Mouse (Mus musculus): ENCODE results near the gene Gimap9. TPM values are rescaled to one million over a fixed set of nuclear protein-coding genes. Genes with fewer than 3 reads are reported as not detected.

Gimap9 gene
- polyA plus RNA-seq, 1 experiment from 2014 or later: 9.8 TPM

- ATAC-seq (ENCODE audit: insufficient read depth, low FRiP score): no peak
- 80% methylated on average over 2 of the region's 2 CpGs for WGBS
- H3K36me3 ChIP-seq (ENCODE audit: control insufficient read depth, insufficient read depth, low read length): no peaks in the 10 kb centered on the region
- H3K9ac ChIP-seq (ENCODE audit: low read length): no peak overlapping the region
- no peaks in the 10 kb centered on the region for H3K4me1 ChIP-seq (ENCODE audit: control insufficient read depth, insufficient read depth, low read length)
- no peaks in the 10 kb centered on the region for H3K9me3 ChIP-seq (replicated peaks; ENCODE audit: control insufficient read depth, low read length)
- no peak overlapping the region for H3K4me3 ChIP-seq (replicated peaks; ENCODE audit: low read length)
- no peak overlapping the region for H3K27ac ChIP-seq (ENCODE audit: low read length)
- no peak overlapping the region for H3K4me2 ChIP-seq (ENCODE audit: low read depth, low read length)
- H3K27me3 ChIP-seq (ENCODE audit: control insufficient read depth, insufficient read depth, low read length): no peaks in the 10 kb centered on the region
These were observed 40.8 kb upstream of the Gimap9 start for GRCm38 (mm10) chr6:48635105-48635504.

GRCm38 (mm10) chr6:48636515-48636914, 39.4 kb upstream of the Gimap9 start:
- H3K4me2 ChIP-seq (ENCODE audit: low read depth, low read length): no peak overlapping the region
- WGBS: 70% methylated on average over 6 of the region's 6 CpGs
- H3K9me3 ChIP-seq (replicated peaks; ENCODE audit: control insufficient read depth, low read length): no peaks in the 10 kb centered on the region
- no peak overlapping the region for H3K27ac ChIP-seq (ENCODE audit: low read length)
- H3K9ac ChIP-seq (ENCODE audit: low read length): no peak overlapping the region
- no peaks in the 10 kb centered on the region for H3K4me1 ChIP-seq (ENCODE audit: control insufficient read depth, insufficient read depth, low read length)
- H3K27me3 ChIP-seq (ENCODE audit: control insufficient read depth, insufficient read depth, low read length): no peaks in the 10 kb centered on the region
- no peaks in the 10 kb centered on the region for H3K36me3 ChIP-seq (ENCODE audit: control insufficient read depth, insufficient read depth, low read length)
- H3K4me3 ChIP-seq (replicated peaks; ENCODE audit: low read length): no peak overlapping the region
- ATAC-seq (ENCODE audit: insufficient read depth, low FRiP score): no peak

GRCm38 (mm10) chr6:48637811-48638500, 38.0 kb upstream of the Gimap9 start:
- Histone ChIP-seq H3K4me3 (replicated peaks; ENCODE audit: low read length) (no peak overlapping the region), H3K9ac (ENCODE audit: low read length) (no peak overlapping the region), H3K4me2 (ENCODE audit: low read depth, low read length) (no peak overlapping the region), H3K9me3 (replicated peaks; ENCODE audit: control insufficient read depth, low read length) (no peaks in the 10 kb centered on the region), H3K27ac (ENCODE audit: low read length) (no peak overlapping the region), H3K4me1 (ENCODE audit: control insufficient read depth, insufficient read depth, low read length) (no peaks in the 10 kb centered on the region), H3K36me3 (ENCODE audit: control insufficient read depth, insufficient read depth, low read length) (no peaks in the 10 kb centered on the region), H3K27me3 (ENCODE audit: control insufficient read depth, insufficient read depth, low read length) (no peaks in the 10 kb centered on the region)
- ATAC-seq (ENCODE audit: insufficient read depth, low FRiP score): no peak
- 64% methylated on average over 6 of the region's 6 CpGs for WGBS

GRCm38 (mm10) chr6:48638553-48638952, 37.4 kb upstream of the Gimap9 start:
- no peaks in the 10 kb centered on the region for H3K4me1 ChIP-seq (ENCODE audit: control insufficient read depth, insufficient read depth, low read length)
- H3K36me3 ChIP-seq (ENCODE audit: control insufficient read depth, insufficient read depth, low read length): no peaks in the 10 kb centered on the region
- no peaks in the 10 kb centered on the region for H3K9me3 ChIP-seq (replicated peaks; ENCODE audit: control insufficient read depth, low read length)
- H3K4me3 ChIP-seq (replicated peaks; ENCODE audit: low read length): no peak overlapping the region
- H3K27ac ChIP-seq (ENCODE audit: low read length): no peak overlapping the region
- 73% methylated on average over 2 of the region's 2 CpGs for WGBS
- H3K27me3 ChIP-seq (ENCODE audit: control insufficient read depth, insufficient read depth, low read length): no peaks in the 10 kb centered on the region
- H3K4me2 ChIP-seq (ENCODE audit: low read depth, low read length): no peak overlapping the region
- ATAC-seq (ENCODE audit: insufficient read depth, low FRiP score): no peak
- no peak overlapping the region for H3K9ac ChIP-seq (ENCODE audit: low read length)

- Histone ChIP-seq H3K4me1 (ENCODE audit: control insufficient read depth, insufficient read depth, low read length) (no peaks in the 10 kb centered on the region), H3K27me3 (ENCODE audit: control insufficient read depth, insufficient read depth, low read length) (no peaks in the 10 kb centered on the region), H3K4me3 (replicated peaks; ENCODE audit: low read length) (no peak overlapping the region), H3K9ac (ENCODE audit: low read length) (no peak overlapping the region), H3K36me3 (ENCODE audit: control insufficient read depth, insufficient read depth, low read length) (no peaks in the 10 kb centered on the region), H3K4me2 (ENCODE audit: low read depth, low read length) (no peak overlapping the region), H3K27ac (ENCODE audit: low read length) (no peak overlapping the region), H3K9me3 (replicated peaks; ENCODE audit: control insufficient read depth, low read length) (no peaks in the 10 kb centered on the region)
- ATAC-seq (ENCODE audit: insufficient read depth, low FRiP score): no peak
- WGBS: 69% methylated on average over 6 of the region's 6 CpGs
These were observed 34.5 kb upstream of the Gimap9 start for GRCm38 (mm10) chr6:48641391-48641790.

- H3K4me1 ChIP-seq (ENCODE audit: control insufficient read depth, insufficient read depth, low read length): no peaks in the 10 kb centered on the region
These were observed 33.1 kb upstream of the Gimap9 start for GRCm38 (mm10) chr6:48642764-48643292.

GRCm38 (mm10) chr6:48645660-48646308, 30.1 kb upstream of the Gimap9 start:
- no peak overlapping the region for H3K4me2 ChIP-seq (ENCODE audit: low read depth, low read length)
- ATAC-seq (ENCODE audit: insufficient read depth, low FRiP score): no peak
- H3K4me3 ChIP-seq (replicated peaks; ENCODE audit: low read length): no peak overlapping the region
- H3K9ac ChIP-seq (ENCODE audit: low read length): 0 out of 2 replicates have a peak overlapping the region, but pooled peaks have one; percentile 9
- WGBS: 12% methylated on average over 12 of the region's 12 CpGs
- H3K27me3 ChIP-seq (ENCODE audit: control insufficient read depth, insufficient read depth, low read length): no peaks in the 10 kb centered on the region
- H3K36me3 ChIP-seq (ENCODE audit: control insufficient read depth, insufficient read depth, low read length): no peaks in the 10 kb centered on the region
- H3K27ac ChIP-seq (ENCODE audit: low read length): no peak overlapping the region
- H3K9me3 ChIP-seq (replicated peaks; ENCODE audit: control insufficient read depth, low read length): no peaks in the 10 kb centered on the region
- H3K4me1 ChIP-seq (ENCODE audit: control insufficient read depth, insufficient read depth, low read length): no peaks in the 10 kb centered on the region

More at GRCm38 (mm10) chr6:48642764-48643292, 33.1 kb upstream of the Gimap9 start:
- ATAC-seq (ENCODE audit: insufficient read depth, low FRiP score): no peak
- Histone ChIP-seq H3K4me2 (ENCODE audit: low read depth, low read length) (no peak overlapping the region), H3K36me3 (ENCODE audit: control insufficient read depth, insufficient read depth, low read length) (no peaks in the 10 kb centered on the region), H3K27ac (ENCODE audit: low read length) (no peak overlapping the region), H3K27me3 (ENCODE audit: control insufficient read depth, insufficient read depth, low read length) (no peaks in the 10 kb centered on the region), H3K9me3 (replicated peaks; ENCODE audit: control insufficient read depth, low read length) (no peaks in the 10 kb centered on the region), H3K9ac (ENCODE audit: low read length) (no peak overlapping the region), H3K4me3 (replicated peaks; ENCODE audit: low read length) (no peak overlapping the region)
- 21% methylated on average over 4 of the region's 4 CpGs for WGBS

- H3K27me3 ChIP-seq (ENCODE audit: control insufficient read depth, insufficient read depth, low read length): no peaks in the 10 kb centered on the region
- H3K4me2 ChIP-seq (ENCODE audit: low read depth, low read length): no peak overlapping the region
- 78% methylated on average over 4 of the region's 4 CpGs for WGBS
- no peaks in the 10 kb centered on the region for H3K36me3 ChIP-seq (ENCODE audit: control insufficient read depth, insufficient read depth, low read length)
- H3K9ac ChIP-seq (ENCODE audit: low read length): no peak overlapping the region
- H3K4me1 ChIP-seq (ENCODE audit: control insufficient read depth, insufficient read depth, low read length): no peaks in the 10 kb centered on the region
- ATAC-seq (ENCODE audit: insufficient read depth, low FRiP score): no peak
- H3K9me3 ChIP-seq (replicated peaks; ENCODE audit: control insufficient read depth, low read length): no peaks in the 10 kb centered on the region
- H3K4me3 ChIP-seq (replicated peaks; ENCODE audit: low read length): no peak overlapping the region
- H3K27ac ChIP-seq (ENCODE audit: low read length): no peak overlapping the region
These were observed 29.6 kb upstream of the Gimap9 start for GRCm38 (mm10) chr6:48646309-48646690.

- Histone ChIP-seq H3K4me3 (replicated peaks; ENCODE audit: low read length) (no peak within 1 kb of the TSS), H3K27me3 (ENCODE audit: control insufficient read depth, insufficient read depth, low read length) (no peaks in the 10 kb centered on the region), H3K36me3 (ENCODE audit: control insufficient read depth, insufficient read depth, low read length) (no peaks in the 10 kb centered on the region), H3K9me3 (replicated peaks; ENCODE audit: control insufficient read depth, low read length) (no peaks in the 10 kb centered on the region), H3K27ac (ENCODE audit: low read length) (no peak within 1 kb of the TSS), H3K9ac (ENCODE audit: low read length) (no peak within 1 kb of the TSS), H3K4me1 (ENCODE audit: control insufficient read depth, insufficient read depth, low read length) (no peaks in the 10 kb centered on the region), H3K4me2 (ENCODE audit: low read depth, low read length) (0 out of 2 replicates have a peak within 1 kb of the TSS, but pooled peaks have one; percentile 3)
- ATAC-seq (ENCODE audit: insufficient read depth, low FRiP score): no peak; the same call in 1 of the 2 replicates
- whole genome bisulfite sequencing: 40% methylated on average over 3 of the region's 3 CpGs
These were observed 28.9 kb upstream of the Gimap9 start, which contains the start of gene Gimap8 for GRCm38 (mm10) chr6:48646995-48647394. Gimap8 (plus strand) TSS chr6:48647234.
